Mouse (Mus musculus) cerebellum, postnatal 4 days (tissue): ENCODE measurements around the gene Kera.

Experiments
- DNase-seq, 2 experiments: peaks; one replicate each; pipeline ENCODE4 v3.0.0; 2022; ENCODE audit warnings: low spot score in 2 of 2, mixed read lengths in 1 of 2

Kera gene

DNA sequence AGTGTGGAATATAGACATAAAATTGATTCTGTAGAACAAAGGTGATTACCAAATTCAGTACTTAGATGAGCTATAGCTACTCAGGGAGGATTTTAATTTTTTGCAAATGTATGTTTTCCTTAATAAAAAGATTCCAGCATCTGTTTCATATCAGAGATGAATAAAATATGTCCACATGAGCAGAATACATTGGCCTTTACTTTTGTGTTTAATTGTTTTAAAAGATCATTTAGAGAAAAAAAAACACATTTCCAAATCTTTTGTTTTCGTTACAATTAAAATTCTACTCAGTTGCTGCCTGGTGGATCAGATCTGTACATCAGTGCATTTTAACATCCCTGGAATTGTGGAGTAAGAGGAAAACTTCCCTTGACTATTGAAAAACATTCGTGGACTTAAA, at the start of gene Kera:
Gene Kera, plus strand, starts transcription at position 301 of the 400 bp plus-strand sequence.
- no peak for DNase-seq

- DNase-seq, result no peak
Measured at GRCm38 (mm10) chr10:97564957-97565856, 41.5 kb upstream of the Kera start, which contains the start of gene Lum. TSS of gene Lum (plus strand) at chr10:97565128.

GRCm38 (mm10) chr10:97567489-97568135, 39.1 kb upstream of the Kera start:
- no peak for DNase-seq

GRCm38 (mm10) chr10:97582543-97583231, 24.0 kb upstream of the Kera start:
- DNase-seq, result no peak

- DNase-seq, result no peak
Measured at GRCm38 (mm10) chr10:97584176-97584575, 22.5 kb upstream of the Kera start.

- no peak for DNase-seq
Measured at GRCm38 (mm10) chr10:97587159-97587558, 19.5 kb upstream of the Kera start.

GRCm38 (mm10) chr10:97589574-97589973, 17.1 kb upstream of the Kera start:
- DNase-seq, result no peak

DNA sequence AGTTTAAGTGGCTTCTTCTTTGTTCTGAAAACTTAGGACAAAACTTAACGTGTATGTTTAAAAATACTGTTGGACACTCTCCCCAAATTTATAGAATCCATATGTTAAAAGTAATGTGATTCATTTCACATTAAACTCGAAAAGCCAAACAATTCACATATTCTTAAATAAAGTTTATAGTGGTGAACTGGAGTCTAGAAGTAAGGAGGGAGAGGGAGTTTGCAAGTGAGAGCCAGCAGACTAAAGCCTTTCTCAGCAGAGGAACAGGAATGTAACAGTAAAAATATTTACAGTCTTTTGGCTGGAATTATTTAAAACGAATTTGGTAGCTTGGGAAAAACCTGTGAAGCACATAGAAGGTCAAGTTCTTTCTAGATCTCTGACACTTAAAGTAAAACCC, 15.6 kb upstream of the Kera start:
- DNase-seq, result no peak

GRCm38 (mm10) chr10:97591685-97592084, 15.0 kb upstream of the Kera start:
- no peak for DNase-seq

- DNase-seq, result no peak
Measured at GRCm38 (mm10) chr10:97595680-97596079, 11.0 kb upstream of the Kera start.

DNA sequence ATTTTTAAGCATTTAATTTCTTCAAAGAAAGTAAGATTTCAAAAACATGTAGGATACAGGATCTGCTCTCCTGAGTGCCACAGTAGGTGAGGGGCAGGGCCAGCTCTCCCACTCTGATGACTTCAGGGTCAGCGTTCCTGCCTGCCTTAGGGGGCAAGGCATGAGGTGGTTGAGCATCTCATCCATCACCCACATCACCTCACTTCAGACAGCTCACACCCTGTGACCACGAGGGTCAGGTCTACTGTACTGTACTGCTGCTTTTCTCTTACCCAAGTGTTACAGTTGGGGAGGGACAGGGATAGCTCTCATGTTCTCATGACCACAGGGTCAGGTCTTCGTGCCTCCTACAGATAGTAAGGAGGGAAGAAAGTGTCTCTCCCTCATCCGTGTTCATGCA, 4.9 kb upstream of the Kera start:
- DNase-seq, result no peak

GRCm38 (mm10) chr10:97603256-97603655, 3.4 kb upstream of the Kera start:
- DNase-seq, result no peak

GRCm38 (mm10) chr10:97622328-97622727, 15.6 kb downstream of the Kera start:
- DNase-seq, result no peak

DNA sequence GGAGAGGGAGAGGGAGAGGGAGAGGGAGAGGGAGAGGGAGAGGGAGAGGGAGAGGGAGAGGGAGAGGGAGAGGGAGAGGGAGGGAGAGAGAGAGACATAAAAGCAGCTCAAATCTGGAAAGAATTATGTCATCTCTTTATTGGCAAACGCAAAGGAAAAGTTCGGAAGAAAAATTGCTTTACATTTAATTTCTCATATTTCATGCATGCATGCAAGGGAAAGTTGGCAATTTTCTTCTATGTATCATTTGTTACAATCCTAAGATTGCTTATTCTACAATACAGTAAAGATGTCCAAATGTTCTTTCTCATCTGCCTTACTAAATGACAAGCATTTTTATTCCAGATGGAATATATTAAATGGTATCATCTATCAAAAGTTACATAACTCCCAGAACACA, 17.7 kb downstream of the Kera start:
- DNase-seq, result no peak

- DNase-seq, result no peak
Measured at GRCm38 (mm10) chr10:97625116-97625515, 18.4 kb downstream of the Kera start.

GRCm38 (mm10) chr10:97626543-97626942, 19.9 kb downstream of the Kera start:
- no peak for DNase-seq

DNA sequence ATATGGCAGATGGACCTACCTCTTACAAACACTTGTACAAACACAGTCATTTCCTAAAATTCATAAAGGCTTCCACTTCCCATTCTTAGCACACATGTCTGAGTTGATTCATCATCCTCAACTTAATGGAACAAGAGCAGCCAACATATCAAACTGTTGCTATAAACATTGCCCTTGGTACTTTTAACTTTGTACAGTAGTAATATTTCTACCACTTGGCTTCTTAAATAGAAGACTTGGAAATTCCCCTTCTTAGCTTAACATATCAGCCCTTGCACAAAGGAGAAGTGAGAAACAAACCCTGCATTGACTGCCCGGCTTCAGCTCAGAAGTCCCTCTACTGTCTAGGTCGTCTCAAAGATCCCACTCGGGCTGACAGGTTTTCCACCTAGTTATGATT, 24.4 kb downstream of the Kera start:
- DNase-seq, result no peak

DNA sequence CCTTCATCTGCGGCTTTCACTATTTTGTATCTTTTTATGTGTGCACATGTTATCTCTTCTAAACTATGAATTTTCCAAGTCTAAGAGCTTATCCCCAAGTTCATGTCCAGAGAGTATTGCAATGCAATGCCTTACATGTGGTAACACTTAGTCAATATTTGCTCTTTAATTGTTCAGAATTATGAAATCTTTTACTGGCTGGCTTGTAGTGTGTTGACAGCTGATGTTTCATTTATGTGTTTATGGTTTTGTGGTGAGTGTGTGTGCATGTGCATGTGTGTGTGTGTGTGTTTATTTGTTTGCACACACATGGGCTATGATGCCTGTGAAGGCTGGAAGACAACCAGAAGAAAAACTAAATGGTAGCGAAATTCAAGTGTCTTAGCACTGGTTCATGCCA, 35.2 kb downstream of the Kera start:
- no peak for DNase-seq

- DNase-seq, result no peak
Measured at GRCm38 (mm10) chr10:97643768-97644167, 37.1 kb downstream of the Kera start, which contains the start of gene Epyc. TSS of gene Epyc (plus strand) at chr10:97644068.

DNA sequence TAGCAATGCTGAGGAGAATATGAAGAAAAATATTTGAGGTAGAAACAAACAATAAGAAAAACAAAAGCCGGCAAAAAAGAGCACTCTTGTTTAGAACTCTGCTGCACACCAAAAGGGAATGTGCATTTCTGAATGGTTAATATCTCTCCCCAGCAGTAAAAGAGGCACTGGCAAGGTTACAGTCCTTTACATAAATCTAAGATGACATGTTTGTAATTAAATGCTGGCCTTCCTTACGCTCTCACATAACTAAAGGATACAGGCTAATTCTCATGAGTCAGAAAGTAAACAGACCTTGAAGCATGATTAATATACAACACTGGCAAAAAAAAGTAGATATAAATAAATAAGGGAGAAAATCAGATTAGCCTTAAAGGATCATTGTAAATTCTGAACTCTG, 43.7 kb downstream of the Kera start:
- no peak for DNase-seq

- no peak for DNase-seq
Measured at GRCm38 (mm10) chr10:97659489-97659888, 52.8 kb downstream of the Kera start.
